Mouse (Mus musculus) induced T-regulatory cell, adult 2 months (primary cell): ENCODE results near the gene Olfr1404.
"Not testable (repeated sequence)": the region's sequence is repeated elsewhere in the genome, so short reads cannot be mapped to it uniquely, and the experiment has no call there.

Experiments
- DNase-seq: peaks from one replicate; pipeline ENCODE4 v3.0.0-alpha.2; 2012; ENCODE audit warnings: low read depth

Gene Olfr1404

DNA sequence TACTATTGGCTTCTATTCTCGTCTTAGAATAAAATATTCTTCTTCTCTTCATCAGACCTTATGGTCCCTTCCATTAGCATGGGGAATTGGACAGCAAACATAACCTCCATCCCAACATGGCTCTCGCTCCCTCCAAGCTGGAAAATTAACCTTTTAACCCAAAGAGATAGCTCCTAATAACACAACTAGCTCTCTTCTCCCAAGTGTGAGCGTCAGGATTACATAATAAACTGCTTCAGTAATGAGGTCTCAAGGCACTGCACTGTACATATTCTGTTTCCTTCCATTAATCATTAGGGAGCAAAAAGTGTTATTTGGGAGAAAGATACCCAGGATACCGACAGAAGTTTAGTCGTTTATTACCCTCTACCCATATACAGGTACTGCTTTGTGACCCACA is at the start of gene Olfr1404:
Gene Olfr1404, plus strand, starts transcription at position 301 of the 400 bp plus-strand sequence.
- DNase-seq: no peak

DNA sequence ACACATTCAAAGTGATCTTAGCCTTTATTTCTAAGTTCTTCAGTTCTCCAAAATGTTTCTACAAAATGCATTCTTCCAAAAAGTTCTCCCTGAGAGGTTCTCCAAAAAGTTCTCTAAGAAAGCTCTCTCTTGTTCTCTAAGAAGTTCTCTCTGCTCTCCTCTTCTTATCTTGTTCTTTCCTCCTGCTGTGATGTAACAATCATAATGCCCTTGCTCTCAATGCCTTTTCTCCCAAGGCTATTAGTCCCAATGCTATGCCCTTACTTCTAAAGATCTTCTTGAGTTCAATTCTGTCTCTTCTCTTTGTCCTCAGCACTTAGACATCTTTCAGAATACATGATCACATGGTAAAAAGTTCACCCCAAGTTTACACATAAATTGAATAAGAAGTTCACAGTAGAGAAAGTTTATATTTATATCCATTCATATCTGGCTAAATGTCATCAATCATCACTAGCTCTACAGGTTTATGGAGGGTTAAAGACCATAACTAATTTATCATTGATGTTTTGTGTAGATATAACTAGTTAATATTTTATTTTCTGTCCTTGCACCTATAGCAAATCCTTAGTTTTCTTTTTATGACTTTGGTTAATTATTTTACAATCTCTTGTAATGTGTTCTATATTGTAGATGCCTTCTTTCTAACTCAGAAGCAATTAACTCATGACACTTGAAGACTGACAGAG is 37.9 kb upstream of the Olfr1404 start:
- no peak for DNase-seq

DNA sequence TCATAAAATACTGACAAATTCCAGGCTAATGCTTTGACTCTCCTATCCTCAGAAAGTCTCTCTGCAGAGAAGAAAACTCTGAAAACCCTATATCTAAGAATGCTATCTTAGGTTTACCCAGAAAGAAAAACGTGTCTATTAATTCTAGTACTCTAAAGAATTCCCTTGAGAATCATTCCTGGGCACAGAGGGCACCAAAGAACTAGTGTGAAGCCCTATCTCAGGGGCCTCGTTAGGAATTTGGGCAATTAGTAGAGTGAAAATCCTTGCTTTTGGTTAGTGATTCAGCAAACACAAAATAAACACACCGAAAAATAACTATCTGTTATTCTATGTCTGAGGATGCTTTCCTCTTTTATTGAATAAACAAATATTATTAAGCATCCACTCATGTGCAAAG is 21.7 kb upstream of the Olfr1404 start, which contains the start of gene Olfr1406:
Gene Olfr1406, minus strand, starts transcription at position 101 of the 400 bp plus-strand sequence.
- no peak for DNase-seq

DNA sequence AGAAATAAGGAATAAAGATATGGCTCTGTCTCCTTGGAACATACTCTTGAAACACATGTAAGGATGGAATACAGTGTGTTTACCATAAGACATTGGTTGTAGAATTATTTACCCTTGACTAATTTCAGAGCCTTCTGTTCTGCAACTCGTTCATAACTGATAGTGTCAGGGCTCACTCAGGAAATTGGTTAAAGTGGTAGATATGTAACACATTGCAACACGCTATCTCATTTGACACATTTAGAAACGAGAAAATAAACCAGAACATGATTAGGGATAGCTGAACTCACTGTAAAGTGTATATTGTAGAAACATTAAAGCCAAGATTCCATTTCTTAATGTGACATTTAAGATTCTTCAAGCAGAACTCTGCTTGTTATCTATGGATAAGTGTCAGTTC is 20.1 kb upstream of the Olfr1404 start:
- DNase-seq: no peak

DNA sequence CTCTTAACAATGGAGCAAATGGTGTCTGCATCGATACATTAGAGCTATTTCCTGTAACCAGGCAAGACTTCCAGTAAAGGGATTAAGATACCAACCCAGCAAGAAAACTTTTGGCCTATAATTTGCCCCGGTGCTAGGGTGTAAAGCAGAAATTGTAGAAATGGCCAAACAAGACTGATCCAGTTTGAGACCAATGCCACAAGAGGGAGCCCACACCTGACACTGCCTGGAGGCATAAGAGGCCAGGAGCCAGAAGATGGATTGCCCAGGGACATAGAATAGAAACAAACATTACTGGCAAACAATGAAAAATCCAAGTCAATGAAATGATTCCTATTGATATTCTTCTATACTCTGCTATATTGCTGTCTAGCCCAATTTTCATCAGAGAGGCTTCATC is 15.8 kb upstream of the Olfr1404 start:
- no peak for DNase-seq

DNA sequence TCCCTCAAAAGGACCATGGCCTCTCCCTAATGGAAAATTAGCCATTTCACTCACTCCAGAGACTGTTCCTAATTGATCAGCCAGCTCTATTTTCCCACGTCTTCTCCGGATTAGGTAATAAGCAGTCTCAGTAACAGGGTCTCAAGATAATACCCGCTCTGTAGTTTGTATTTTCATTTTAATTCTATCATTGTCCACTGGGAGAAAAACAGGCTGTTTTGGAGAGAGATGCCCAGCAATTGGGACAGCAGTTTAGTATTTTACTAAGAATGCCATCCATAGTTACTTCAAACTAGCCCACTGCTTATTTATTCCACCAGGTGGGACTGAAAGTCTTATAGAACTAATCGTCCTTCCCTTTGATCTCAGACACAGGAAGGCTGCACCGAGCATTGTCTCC is 14.7 kb upstream of the Olfr1404 start, which contains the start of gene Olfr218:
Gene Olfr218, plus strand, starts transcription at position 301 of the 400 bp plus-strand sequence.
- no peak for DNase-seq

DNA sequence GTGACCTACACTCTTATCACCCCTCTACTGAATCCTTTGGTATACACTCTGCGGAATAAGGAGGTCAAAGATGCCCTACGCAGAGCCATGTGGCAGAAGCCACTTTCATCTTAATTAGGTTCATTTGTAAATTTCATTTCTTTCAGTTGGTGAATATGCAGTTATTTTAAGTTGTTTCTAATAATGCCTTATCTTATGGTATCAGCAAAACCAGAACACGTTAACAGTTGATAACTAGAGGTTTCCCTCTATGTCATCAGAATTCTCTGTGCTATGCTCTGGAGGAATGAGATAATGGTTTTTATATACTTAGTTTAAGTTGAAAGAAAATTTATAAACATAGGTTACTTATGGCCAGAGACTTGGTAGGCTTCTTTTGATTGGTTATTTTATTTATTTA is 4.3 kb downstream of the Olfr1404 start:
- no peak for DNase-seq

DNA sequence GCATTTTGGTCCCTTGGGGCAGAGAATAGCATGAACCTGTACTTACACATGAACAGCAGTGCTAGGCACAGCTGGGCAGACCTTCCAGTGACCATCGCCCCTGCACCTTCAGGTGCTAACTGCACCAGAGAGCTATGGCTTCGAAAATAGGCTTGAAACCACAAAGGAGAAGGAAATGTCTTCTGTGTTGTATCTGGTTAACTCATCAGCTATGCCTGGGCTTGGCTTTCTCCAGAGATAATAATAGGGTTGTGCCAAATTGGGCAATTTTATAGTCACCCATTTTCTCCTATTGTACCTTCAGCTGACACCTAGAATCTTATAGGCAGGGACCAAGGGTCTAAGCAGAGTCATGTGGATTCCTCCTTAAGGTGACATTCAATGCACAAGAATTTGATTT is 14.9 kb downstream of the Olfr1404 start, which contains the start of gene Fcer1a:
Gene Fcer1a, minus strand, starts transcription at position 134 of the 400 bp plus-strand sequence.
- DNase-seq: no peak

DNA sequence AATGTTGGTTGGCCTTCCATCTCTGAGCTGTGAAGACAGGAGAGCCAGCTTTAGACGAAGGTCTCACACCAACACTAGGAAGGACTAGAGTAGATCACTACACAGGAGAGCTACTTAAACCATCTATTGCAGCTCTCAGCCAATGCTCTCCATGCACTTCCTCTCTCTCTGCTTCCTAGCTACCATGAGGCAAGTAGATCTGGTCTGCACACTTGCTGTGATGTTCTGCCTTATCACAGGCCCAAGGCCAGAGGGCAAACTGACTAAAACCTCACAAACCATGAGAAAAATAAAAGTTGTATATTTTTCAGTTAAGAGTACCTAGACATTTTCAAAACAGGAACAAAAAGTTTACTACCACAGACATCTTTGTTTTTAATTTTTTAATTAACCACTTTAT is 24.8 kb downstream of the Olfr1404 start:
- not testable (repeated sequence) for DNase-seq

DNA sequence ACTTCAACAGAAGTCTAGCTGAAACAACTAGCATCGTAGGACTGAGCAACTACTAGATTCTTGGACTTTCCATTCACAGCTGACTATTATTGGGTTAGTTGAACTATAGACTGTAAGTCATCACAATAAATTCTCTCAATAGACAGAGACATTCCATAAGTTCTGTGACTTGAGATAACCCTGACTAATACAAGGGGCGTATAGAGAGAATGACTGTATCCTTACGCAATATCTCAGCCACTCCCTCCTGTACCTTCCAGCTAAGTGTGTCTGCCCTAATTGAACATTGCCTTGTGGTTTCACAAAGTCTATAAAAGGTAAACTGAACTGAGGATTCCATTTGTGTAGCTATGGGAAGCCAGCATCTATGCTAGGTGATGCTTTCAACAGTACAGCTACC is 37.7 kb downstream of the Olfr1404 start:
- no peak for DNase-seq

DNA sequence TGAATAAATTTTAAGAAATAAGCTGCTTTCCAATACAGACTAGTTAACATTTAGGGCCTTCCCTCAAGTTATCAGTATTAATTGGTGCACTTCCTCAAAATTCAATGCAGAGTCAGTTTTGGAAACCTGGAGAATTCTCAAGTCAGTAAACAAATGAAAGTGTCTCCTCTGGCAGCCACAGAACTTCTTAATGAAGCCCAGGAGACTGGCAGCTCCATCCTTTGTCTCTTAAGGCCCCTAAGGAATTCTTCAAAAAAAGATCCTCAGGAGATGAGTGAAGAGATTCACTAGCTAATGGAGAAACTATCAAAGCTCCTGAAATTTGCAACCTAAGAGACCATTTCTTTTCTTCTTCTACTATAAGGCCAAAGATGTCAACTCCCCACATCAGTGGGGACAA is 53.5 kb downstream of the Olfr1404 start, which contains the start of gene Olfr418:
Gene Olfr418, plus strand, starts transcription at position 301 of the 400 bp plus-strand sequence.
- no peak for DNase-seq
